In genomic region chr4:152010091-152010706, GRCm38 (mm10) we compare ENCODE assay signal across 8 mouse cellular contexts. TPM values are rescaled to one million over a fixed set of nuclear protein-coding genes. Genes with fewer than 3 reads are reported as not detected.
DNase-seq lines count a peak whose midpoint lies in the region; ATAC-seq lines count a peak whose summit lies in the region.

No protein-coding gene starts in this region.

- H3K27me3 ChIP-seq in kidney, embryonic 14.5 days (ENCODE audit: control insufficient read depth, insufficient read depth, low read length): no peaks in the 10 kb centered on the region
- H3K27me3 ChIP-seq in stomach, embryonic 16.5 days (ENCODE audit: control insufficient read depth, insufficient read depth, low read length): no peaks in the 10 kb centered on the region

- H3K9me3 ChIP-seq in kidney, embryonic 14.5 days (ENCODE audit: control insufficient read depth, low read length): no peaks in the 10 kb centered on the region
- H3K9me3 ChIP-seq in stomach, embryonic 16.5 days (replicated peaks; ENCODE audit: control insufficient read depth, low read length): no peaks in the 10 kb centered on the region

- peak overlapping the region; percentile 98 for H3K4me2 ChIP-seq in kidney, embryonic 14.5 days (replicated peaks; ENCODE audit: low read depth, low read length)
- peak overlapping the region; percentile 99 for H3K4me2 ChIP-seq in stomach, embryonic 16.5 days (ENCODE audit: low read depth, low read length)

- peak; percentile 42 for ATAC-seq in common myeloid progenitor, adult 5-6 weeks (replicated peaks; ENCODE audit: low read depth, poor library complexity, severe bottlenecking)
- ATAC-seq in kidney, embryonic 14.5 days (ENCODE audit: low FRiP score, low TSS enrichment): no peak
- ATAC-seq in stomach, embryonic 16.5 days (ENCODE audit: insufficient read depth, low FRiP score): peak; percentile 42; the same call in 1 of the 2 replicates

- peaks cover 28% of the 10 kb centered on the region for H3K36me3 ChIP-seq in kidney, embryonic 14.5 days (ENCODE audit: control insufficient read depth, insufficient read depth, low read length)
- peaks cover 3% of the 10 kb centered on the region; the same call in 1 of the 2 replicates for H3K36me3 ChIP-seq in stomach, embryonic 16.5 days (ENCODE audit: control insufficient read depth, insufficient read depth, low read length)

- peaks cover 28% of the 10 kb centered on the region for H3K4me1 ChIP-seq in kidney, embryonic 14.5 days (ENCODE audit: control insufficient read depth, insufficient read depth, low read length)
- peaks cover 43% of the 10 kb centered on the region for H3K4me1 ChIP-seq in stomach, embryonic 16.5 days (ENCODE audit: control insufficient read depth, insufficient read depth, low read length)

- peak overlapping the region; percentile 72; the same call in 1 of the 2 replicates for H3K9ac ChIP-seq in kidney, embryonic 14.5 days (ENCODE audit: low read depth, low read length)
- H3K9ac ChIP-seq in stomach, embryonic 16.5 days (ENCODE audit: low read length): peak overlapping the region; percentile 82

- peak; percentile 61 to 76 for DNase-seq in urinary bladder, adult 18-20 months (ENCODE audit: low spot score in 2 of 2)
- no peak for DNase-seq in urinary bladder, postnatal 10 days (ENCODE audit: low spot score)
- DNase-seq in heart, adult 9 months (ENCODE audit: low spot score in 2 of 2): peak; percentile 68 to 73
- DNase-seq in lung, postnatal 36 days: peak; percentile 78
- no peak for DNase-seq in T-cell, adult 2 months (ENCODE audit: low spot score)

- no peak overlapping the region for H3K27ac ChIP-seq in kidney, embryonic 14.5 days (ENCODE audit: low read depth, low read length)
- peak overlapping the region; percentile 93 for H3K27ac ChIP-seq in stomach, embryonic 16.5 days (ENCODE audit: low read length)

- WGBS in kidney, embryonic 14.5 days: 1% methylated on average over 10 of the region's 10 CpGs
- 1% methylated on average over 10 of the region's 10 CpGs for WGBS in stomach, embryonic 16.5 days

- H3K4me3 ChIP-seq in kidney, embryonic 14.5 days (ENCODE audit: low read length): peak overlapping the region; percentile 81
- H3K4me3 ChIP-seq in stomach, embryonic 16.5 days (replicated peaks; ENCODE audit: low read length): peak overlapping the region; percentile 68

RNA-seq across cellular contexts. Expression of gene Klhl21, which starts 1.6 kb away (rescaled TPM):
- total RNA-seq in common myeloid progenitor, adult 5-6 weeks (2017): 6.6 and 8.8 TPM in 2 replicates
- polyA plus RNA-seq in kidney, embryonic 14.5 days (2014; fragmentation: Nextera tagmentation; extraction: Ambion mirVana): 4.4 and 7.4 TPM in 2 replicates
- 8.2 and 9.9 TPM in 2 replicates for polyA plus RNA-seq in stomach, embryonic 16.5 days (2015; fragmentation: Nextera tagmentation; extraction: Ambion mirVana)

RNA-seq across cellular contexts. Expression of gene Phf13, which starts 14.1 kb away (rescaled TPM):
- total RNA-seq in common myeloid progenitor, adult 5-6 weeks (2017): 2.4 and 3.3 TPM in 2 replicates
- polyA plus RNA-seq in kidney, embryonic 14.5 days (2014; fragmentation: Nextera tagmentation; extraction: Ambion mirVana): 18.2 and 30.1 TPM in 2 replicates
- 18.3 and 21.0 TPM in 2 replicates for polyA plus RNA-seq in stomach, embryonic 16.5 days (2015; fragmentation: Nextera tagmentation; extraction: Ambion mirVana)

RNA-seq across cellular contexts. Expression of gene Zbtb48, which starts 17.3 kb away (rescaled TPM):
- 7.4 and 10.7 TPM in 2 replicates for total RNA-seq in common myeloid progenitor, adult 5-6 weeks (2017)
- polyA plus RNA-seq in kidney, embryonic 14.5 days (2014; fragmentation: Nextera tagmentation; extraction: Ambion mirVana): 19.0 and 24.4 TPM in 2 replicates
- 17.0 and 18.0 TPM in 2 replicates for polyA plus RNA-seq in stomach, embryonic 16.5 days (2015; fragmentation: Nextera tagmentation; extraction: Ambion mirVana)

RNA-seq across cellular contexts. Expression of gene Thap3, which starts 21.4 kb away (rescaled TPM):
- 6.3 and 11.8 TPM in 2 replicates for total RNA-seq in common myeloid progenitor, adult 5-6 weeks (2017)
- 29.2 and 35.8 TPM in 2 replicates for polyA plus RNA-seq in kidney, embryonic 14.5 days (2014; fragmentation: Nextera tagmentation; extraction: Ambion mirVana)
- 31.8 and 35.7 TPM in 2 replicates for polyA plus RNA-seq in stomach, embryonic 16.5 days (2015; fragmentation: Nextera tagmentation; extraction: Ambion mirVana)

RNA-seq across cellular contexts. Expression of gene Tas1r1, which starts 28.2 kb away (rescaled TPM):
- total RNA-seq in common myeloid progenitor, adult 5-6 weeks (2017): 0.49 and 1.5 TPM in 2 replicates
- 0.39 and 0.77 TPM in 2 replicates for polyA plus RNA-seq in kidney, embryonic 14.5 days (2014; fragmentation: Nextera tagmentation; extraction: Ambion mirVana)
- polyA plus RNA-seq in stomach, embryonic 16.5 days (2015; fragmentation: Nextera tagmentation; extraction: Ambion mirVana): 0.37 and 0.47 TPM in 2 replicates

Comparison
In these comparisons a context has a peak if more than half of its experiments do, and no peak if none do; other contexts are left out.
1. DNase-seq: peak in urinary bladder, adult 18-20 months (2 of 2), heart, adult 9 months (2 of 2) and lung, postnatal 36 days (single experiment); none in urinary bladder, postnatal 10 days (single experiment) and T-cell, adult 2 months (single experiment).